ENCODE assay signal across 6 mouse cellular contexts in the genomic region with DNA sequence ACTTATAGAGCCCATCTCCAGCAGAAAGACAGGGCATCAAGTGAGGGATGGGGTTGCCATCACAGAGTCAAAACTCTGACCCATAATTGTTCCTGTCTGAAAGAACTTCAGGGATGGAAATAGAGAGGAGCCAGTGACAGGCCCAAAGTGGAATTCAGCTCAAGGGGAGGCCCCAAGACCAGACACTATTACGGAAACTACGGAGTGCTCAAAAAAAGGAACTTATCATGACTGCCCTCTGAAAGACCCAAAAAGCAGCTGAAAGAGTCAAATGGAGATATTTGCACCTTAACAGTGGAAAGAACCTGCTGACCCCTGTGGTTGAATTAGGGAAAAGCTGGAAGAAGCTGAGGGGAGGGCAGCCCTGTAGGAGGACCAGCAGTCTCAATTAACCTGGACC. TPM values are rescaled to one million over a fixed set of nuclear protein-coding genes. Genes with fewer than 3 reads are reported as not detected.
A peak's percentile ranks its signal among the peaks of the same experiment; 100 is the strongest.
DNase-seq lines count a peak whose midpoint lies in the region; ATAC-seq and TF ChIP-seq lines count a peak whose summit lies in the region.
"Not testable (repeated sequence)": the region's sequence is repeated elsewhere in the genome, so short reads cannot be mapped to it uniquely, and the experiment has no call there.
"Had no signal": no experiment of that assay in that cellular context is flagged by ENCODE, and none has a peak within 500 bp of the region (broad histone marks: within the 10 kb centered on the region; RNA-seq: fewer than 3 reads in every experiment).

No protein-coding gene starts in this region.

- peak overlapping the region; percentile 86 for H3K27ac ChIP-seq in bone marrow macrophage, adult 2 months (ENCODE audit: insufficient read depth, low read depth, low read length)
- peak overlapping the region; percentile 92 for H3K27ac ChIP-seq in macrophage
- peak overlapping the region; percentile 29; the same call in 1 of the 2 replicates for H3K27ac ChIP-seq in spleen, adult 2 months (ENCODE audit: insufficient read depth, low read length)

- peak; percentile 22 to 23 for DNase-seq in B cell, adult 2 months
- DNase-seq in spleen, adult 2 months (ENCODE audit: low read depth in 1 of 2, low spot score in 2 of 2), result not testable (repeated sequence)

- not testable (repeated sequence) for H3K79me2 ChIP-seq in macrophage (ENCODE audit: inconsistent target)

- H3K27me3 ChIP-seq in spleen, adult 2 months (ENCODE audit: control insufficient read depth, insufficient read depth, low read length), result not testable (repeated sequence)

- not testable (repeated sequence) for TF ChIP-seq CTCF in bone marrow macrophage, adult 2 months (IDR thresholded peaks at IDR 0.05; ENCODE audit: low read depth, low read length); spleen, adult 2 months (IDR thresholded peaks at IDR 0.05; ENCODE audit: extremely low read depth, insufficient read depth, insufficient read length, insufficient replicate concordance)

- H3K4me3 ChIP-seq in bone marrow macrophage, adult 2 months (ENCODE audit: insufficient read depth, low read length); macrophage (ENCODE audit: inconsistent target); spleen, adult 2 months (ENCODE audit: extremely low read depth, insufficient read depth, insufficient read length): not testable (repeated sequence)

- WGBS in macrophage (ENCODE audit: missing documents), result no CpG with 5 or more reads among the region's 2 CpGs
- WGBS in spleen, adult 2 months, result 33% methylated on average over 2 of the region's 2 CpGs

- peak; percentile 24; the same call in 1 of the 2 replicates for ATAC-seq in megakaryocyte progenitor cell, adult 5-6 weeks (replicated peaks; ENCODE audit: poor library complexity)

- H3K36me3 ChIP-seq in macrophage (ENCODE audit: inconsistent target); spleen, adult 2 months (ENCODE audit: control insufficient read depth, insufficient read depth, low read length): not testable (repeated sequence)

- peaks cover 28% of the 10 kb centered on the region for H3K4me1 ChIP-seq in bone marrow macrophage, adult 2 months (ENCODE audit: control insufficient read depth, insufficient read depth, low read length)
- H3K4me1 ChIP-seq in spleen, adult 2 months (ENCODE audit: control insufficient read depth, insufficient read depth, insufficient read length), result not testable (repeated sequence)

- not testable (repeated sequence) for TF ChIP-seq POLR2A in bone marrow macrophage, adult 2 months (IDR thresholded peaks at IDR 0.05; ENCODE audit: borderline replicate concordance, low read depth, low read length); spleen, adult 2 months (IDR thresholded peaks at IDR 0.05; ENCODE audit: low read depth, low read length)

RNA-seq across cellular contexts. Expression of a gene that starts 27.5 kb away (rescaled TPM):
- 423 and 505 TPM in 2 replicates for polyA plus RNA-seq in bone marrow macrophage, adult 2 months (2012; ENCODE audit: insufficient read depth, insufficient read length, missing spikeins)
- total RNA-seq in macrophage (2018; cell fraction: chromatin; rRNA removed), result 1,000 to 10,000 TPM in 15 of 26 experiments, 100 to 1,000 TPM in 11; 204 to 3,293 (median 1,443) TPM
- 100 to 1,000 TPM; 176 to 809 (median 573) TPM for total RNA-seq in macrophage (2018; cell fraction: cytosol; rRNA removed)
- 1,000 to 10,000 TPM in 19 of 26 experiments, 100 to 1,000 TPM in 7; 337 to 2,941 (median 1,455) TPM for total RNA-seq in macrophage (2018; cell fraction: nucleus; rRNA removed)
- polyA plus RNA-seq in macrophage (2018), result 237 to 366 TPM (median 330 TPM) in 3 replicates
- 100 and 107 TPM in 2 replicates for total RNA-seq in megakaryocyte progenitor cell, adult 5-6 weeks (2015)
- total RNA-seq in megakaryocyte progenitor cell, adult 5-6 weeks (2017), result 81.5 and 87.4 TPM in 2 replicates
- 136 and 137 TPM in 2 replicates for polyA plus RNA-seq in spleen, adult 2 months (2012; rRNA removed)
- polyA plus RNA-seq: G1E had no signal

Comparison
In these comparisons a context has a peak if more than half of its experiments do, and no peak if none do; other contexts are left out.
1. H3K27ac ChIP-seq: peak in every context shown above with its lines; median percentile 92 in macrophage; 86 in bone marrow macrophage, adult 2 months; 29 in spleen, adult 2 months.